Mouse (Mus musculus) cerebellum, adult 2 months (tissue): ENCODE measurements at regions not wholly inside any gene's neighbourhood (a gene's known extent, or its start where the extent isn't known, plus 50 kb on each side); places are given as distances from the start of the nearest gene placed in this dataset.

Source experiments
- CTCF ChIP-seq: fragments of 200-500 bp; IDR thresholded peaks from 2 replicates; pipeline ENCODE4 v1.5.1; 2011; ENCODE audit warnings: low read depth, mild to moderate bottlenecking, control low read depth, low read length, moderate library complexity, borderline replicate concordance; ENCODE audit not compliant: insufficient read depth
- POLR2A ChIP-seq: fragments of 200-500 bp; IDR thresholded peaks from 2 replicates; pipeline ENCODE4 v1.6.1; 2011; ENCODE audit warnings: low read length, control low read depth, borderline replicate concordance; ENCODE audit not compliant: insufficient read depth

GRCm38 (mm10) chr12:118719878-118720573, 126.1 kb upstream of the Sp8 start:
- TF ChIP-seq POLR2A (no peak), CTCF (no peak)
